Mouse (Mus musculus) olfactory bulb, adult 2 months (tissue): ENCODE results near the gene Olfr1513. TPM values are rescaled to one million over a fixed set of nuclear protein-coding genes. Genes with fewer than 3 reads are reported as not detected.
"Not testable (repeated sequence)": the region's sequence is repeated elsewhere in the genome, so short reads cannot be mapped to it uniquely, and the experiment has no call there.

Experiments
- H3K27ac ChIP-seq: fragments of 200-500 bp; 2 replicates; pipeline ENCODE4 v1.5.1; 2012; ENCODE audit warnings: low read depth, low read length; ENCODE audit not compliant: insufficient read depth
- H3K4me1 ChIP-seq: fragments of 200-500 bp; 2 replicates; pipeline ENCODE4 v1.6.1; 2012; ENCODE audit warnings: low read length; ENCODE audit not compliant: control insufficient read depth, insufficient read depth
- H3K4me3 ChIP-seq: fragments of 200-500 bp; 2 replicates; pipeline ENCODE4 v1.5.1; 2012; ENCODE audit warnings: mild to moderate bottlenecking, low read depth, low read length, moderate library complexity; ENCODE audit not compliant: insufficient read depth
- CTCF ChIP-seq: fragments of 200-500 bp; IDR thresholded peaks from 2 replicates; pipeline ENCODE4 v1.5.1; 2012; ENCODE audit warnings: low read depth, mild to moderate bottlenecking, low read length, moderate library complexity; ENCODE audit not compliant: insufficient read depth
- POLR2A ChIP-seq: fragments of 200-500 bp; IDR thresholded peaks from 2 replicates; pipeline ENCODE4 v1.6.1; 2012; ENCODE audit warnings: mild to moderate bottlenecking, low read depth, low read length, moderate library complexity; ENCODE audit not compliant: insufficient read depth
- WGBS: fragments of 180-500 bp; shearing (Covaris S2); methylation state at CpG from one replicate; pipeline ENCODE4 v1.1.7; 2018; 5-methylcytosine and 5-hydroxymethylcytosine counted together
- polyA plus RNA-seq: library from polyadenylated mRNA; stranded (reverse); fragments of >200 nt; gene quantifications from 2 replicates; pipeline ENCODE4 v1.2.4, GENCODE M21; 2012; ENCODE audit warnings: low replicate concordance; ENCODE audit not compliant: missing spikeins, insufficient read depth, insufficient read length

Gene Olfr1513
- polyA plus RNA-seq, 1 experiment = not detected

GRCm38 (mm10) chr14:52315283-52315780 is 40.9 kb downstream of the Olfr1513 start:
- TF ChIP-seq POLR2A = no peak
- no peak for TF ChIP-seq CTCF
- WGBS = 9% methylated on average over 17 of the region's 17 CpGs
- H3K27ac ChIP-seq = peak overlapping the region; percentile 99
- H3K4me1 ChIP-seq = peaks cover 30% of the 10 kb centered on the region
- peak overlapping the region; percentile 99 for H3K4me3 ChIP-seq

GRCm38 (mm10) chr14:52314808-52315150 is 41.4 kb downstream of the Olfr1513 start:
- WGBS = 40% methylated on average over 8 of the region's 8 CpGs
- TF ChIP-seq POLR2A (no peak), CTCF (no peak)
- peaks cover 30% of the 10 kb centered on the region for H3K4me1 ChIP-seq
- no peak overlapping the region for H3K27ac ChIP-seq
- peak overlapping the region; percentile 99 for H3K4me3 ChIP-seq

GRCm38 (mm10) chr14:52313931-52314807 is 42.0 kb downstream of the Olfr1513 start:
- WGBS = 72% methylated on average over 26 of the region's 26 CpGs
- no peak overlapping the region for H3K27ac ChIP-seq
- peak overlapping the region; percentile 99; the same call in 1 of the 2 replicates for H3K4me3 ChIP-seq
- TF ChIP-seq POLR2A = no peak
- no peak for TF ChIP-seq CTCF
- H3K4me1 ChIP-seq = peaks cover 30% of the 10 kb centered on the region

- Histone ChIP-seq H3K27ac (no peak overlapping the region), H3K4me1 (peaks cover 30% of the 10 kb centered on the region), H3K4me3 (no peak overlapping the region)
- 64% methylated on average over 2 of the region's 2 CpGs for WGBS
- TF ChIP-seq CTCF (no peak), POLR2A (no peak)
These were observed 45.3 kb downstream of the Olfr1513 start for GRCm38 (mm10) chr14:52310906-52311305.

GRCm38 (mm10) chr14:52310343-52310742 is 45.9 kb downstream of the Olfr1513 start:
- WGBS = 96% methylated on average over 5 of the region's 6 CpGs
- H3K27ac ChIP-seq, H3K4me3 ChIP-seq: not testable (repeated sequence)
- peaks cover 30% of the 10 kb centered on the region for H3K4me1 ChIP-seq

- no peak overlapping the region for H3K4me3 ChIP-seq
- no peak overlapping the region for H3K27ac ChIP-seq
- no peaks in the 10 kb centered on the region for H3K4me1 ChIP-seq
- 94% methylated on average over 2 of the region's 2 CpGs for WGBS
- TF ChIP-seq POLR2A (no peak), CTCF (no peak)
These were observed 50.1 kb downstream of the Olfr1513 start for GRCm38 (mm10) chr14:52306100-52306499.

- H3K27ac ChIP-seq = peak within 1 kb of the TSS; percentile 98
- no peak for TF ChIP-seq CTCF
- peak; percentile 41; the same call in 1 of the 2 replicates for TF ChIP-seq POLR2A
- H3K4me1 ChIP-seq = no peaks in the 10 kb centered on the region; the same call in 1 of the 2 replicates
- WGBS = under 1% methylated on average over 46 of the region's 46 CpGs
- peak within 1 kb of the TSS; percentile 85 for H3K4me3 ChIP-seq
These were observed 51.5 kb downstream of the Olfr1513 start, which contains the start of gene Mettl3 for GRCm38 (mm10) chr14:52304644-52305271. Gene Mettl3 (minus strand): TSS chr14:52305128.

- not testable (repeated sequence) for H3K27ac ChIP-seq, H3K4me1 ChIP-seq, H3K4me3 ChIP-seq
- 76% methylated on average over 3 of the region's 3 CpGs for WGBS
These were observed 52.7 kb downstream of the Olfr1513 start for GRCm38 (mm10) chr14:52303517-52303916.

Other genes starting within 250 kb of the Olfr1513 start
- not detected in 2 replicates for gene Rpgrip1, start 245.7 kb downstream of the Olfr1513 start, polyA plus RNA-seq
- not detected in 2 replicates for gene Supt16, start 159.0 kb downstream of the Olfr1513 start, polyA plus RNA-seq
- gene Chd8, start 98.6 kb downstream of the Olfr1513 start, polyA plus RNA-seq = 792 TPM in 1 of 2 replicates, not detected in the other
- not detected in 2 replicates for gene Tox4, start 77.3 kb downstream of the Olfr1513 start, polyA plus RNA-seq
- 394 TPM in 1 of 2 replicates, not detected in the other for gene Rab2b, start 76.9 kb downstream of the Olfr1513 start, polyA plus RNA-seq
- gene Mettl3, start 51.3 kb downstream of the Olfr1513 start, polyA plus RNA-seq = not detected in 2 replicates
- gene Sall2, start 27.6 kb downstream of the Olfr1513 start, polyA plus RNA-seq = not detected in 2 replicates
- gene Olfr1512, start 22.8 kb upstream of the Olfr1513 start, polyA plus RNA-seq = not detected in 2 replicates
- gene Olfr1511, start 41.0 kb upstream of the Olfr1513 start, polyA plus RNA-seq = not detected in 2 replicates
- gene Olfr1510, start 58.0 kb upstream of the Olfr1513 start, polyA plus RNA-seq = not detected in 2 replicates
- gene Olfr1509, start 86.6 kb upstream of the Olfr1513 start, polyA plus RNA-seq = not detected in 2 replicates
- gene Olfr1508, start 111.1 kb upstream of the Olfr1513 start, polyA plus RNA-seq = not detected in 2 replicates
- not detected in 2 replicates for gene Olfr1507, start 139.3 kb upstream of the Olfr1513 start, polyA plus RNA-seq